Mouse (Mus musculus): ENCODE measurements around the gene Plekhg6. TPM values are rescaled to one million over a fixed set of nuclear protein-coding genes. Genes with fewer than 3 reads are reported as not detected.

Plekhg6 gene
- total and polyA plus RNA-seq, 2 experiments: 3.0 to 5.9 TPM

DNA sequence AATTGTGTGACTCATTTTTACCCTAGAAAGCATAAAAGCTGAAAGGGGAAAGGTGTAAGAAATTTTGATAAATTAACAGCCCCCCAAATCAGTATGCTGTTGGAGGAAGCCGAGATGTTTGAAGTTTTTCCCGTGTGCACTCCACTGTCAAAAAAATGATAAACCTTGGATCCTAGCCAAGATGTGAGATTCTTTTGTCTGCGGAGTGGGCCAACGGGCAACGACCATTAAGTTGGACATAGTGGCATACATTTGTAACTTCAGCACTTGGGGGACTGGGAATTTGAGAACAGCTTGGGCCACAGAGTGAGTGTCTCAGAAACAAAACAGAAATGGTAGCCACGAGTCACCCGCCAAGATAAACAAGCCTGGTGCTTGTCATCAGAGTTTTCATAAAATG lies 63.5 kb downstream of the Plekhg6 start:
- Histone ChIP-seq H3K9ac (ENCODE audit: low read depth, low read length) (no peak overlapping the region), H3K79me2 (ENCODE audit: control insufficient read depth, insufficient read depth, low read length) (peaks cover 3% of the 10 kb centered on the region; the same call in 1 of the 2 replicates), H3K4me3 (ENCODE audit: insufficient read depth, low read depth, low read length) (no peak overlapping the region), H3K27me3 (ENCODE audit: control insufficient read depth, insufficient read depth, low read length) (no peaks in the 10 kb centered on the region), H3K36me3 (ENCODE audit: control insufficient read depth, insufficient read depth, low read length) (no peaks in the 10 kb centered on the region), H3K4me1 (ENCODE audit: control insufficient read depth, insufficient read depth, low read length) (peaks cover 22% of the 10 kb centered on the region), H3K27ac (replicated peaks; ENCODE audit: insufficient read depth, low read depth, low read length) (no peak overlapping the region)
- TF ChIP-seq POLR2A (IDR thresholded peaks at IDR 0.05; ENCODE audit: extremely low read depth, insufficient read depth, low read length) (no peak), CTCF (IDR thresholded peaks at IDR 0.05; ENCODE audit: low read depth, low read length) (no peak)
- DNase-seq (ENCODE audit: extremely low read depth, low read depth, low spot score): no peak
- WGBS: 75% methylated on average over 7 of the region's 7 CpGs

DNA sequence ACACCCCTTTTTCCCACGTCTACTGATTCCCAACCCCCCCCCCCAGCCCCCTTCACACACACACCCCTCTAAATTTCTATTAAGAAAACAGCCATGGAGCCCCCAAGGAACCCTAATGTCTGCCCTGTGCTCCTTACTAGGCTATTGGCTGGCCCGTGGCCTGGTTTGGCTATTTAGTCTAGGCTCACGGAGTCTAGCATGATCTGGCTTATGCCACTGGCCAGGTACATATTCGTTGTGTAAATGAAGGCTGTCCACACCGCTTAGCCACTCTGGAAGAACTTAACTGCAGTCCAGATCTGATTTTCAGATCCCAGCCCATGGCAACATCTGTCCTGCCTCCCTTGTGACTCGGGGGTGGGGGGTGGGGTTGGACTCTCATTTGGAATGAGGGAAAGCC lies 65.8 kb downstream of the Plekhg6 start:
- Histone ChIP-seq H3K27ac (replicated peaks; ENCODE audit: insufficient read depth, low read depth, low read length) (no peak overlapping the region), H3K4me1 (ENCODE audit: control insufficient read depth, insufficient read depth, low read length) (peaks cover 34% of the 10 kb centered on the region), H3K79me2 (ENCODE audit: control insufficient read depth, insufficient read depth, low read length) (peaks cover 11% of the 10 kb centered on the region; the same call in 1 of the 2 replicates), H3K36me3 (ENCODE audit: control insufficient read depth, insufficient read depth, low read length) (peaks cover 9% of the 10 kb centered on the region; the same call in 1 of the 2 replicates), H3K9ac (ENCODE audit: low read depth, low read length) (no peak overlapping the region), H3K4me3 (ENCODE audit: insufficient read depth, low read depth, low read length) (no peak overlapping the region), H3K27me3 (ENCODE audit: control insufficient read depth, insufficient read depth, low read length) (no peaks in the 10 kb centered on the region)
- peak; percentile 79 for DNase-seq (ENCODE audit: extremely low read depth, low read depth, low spot score)
- whole genome bisulfite sequencing: 29% methylated on average over 6 of the region's 6 CpGs
- TF ChIP-seq CTCF (IDR thresholded peaks at IDR 0.05; ENCODE audit: low read depth, low read length) (no peak), POLR2A (IDR thresholded peaks at IDR 0.05; ENCODE audit: extremely low read depth, insufficient read depth, low read length) (no peak)

DNA sequence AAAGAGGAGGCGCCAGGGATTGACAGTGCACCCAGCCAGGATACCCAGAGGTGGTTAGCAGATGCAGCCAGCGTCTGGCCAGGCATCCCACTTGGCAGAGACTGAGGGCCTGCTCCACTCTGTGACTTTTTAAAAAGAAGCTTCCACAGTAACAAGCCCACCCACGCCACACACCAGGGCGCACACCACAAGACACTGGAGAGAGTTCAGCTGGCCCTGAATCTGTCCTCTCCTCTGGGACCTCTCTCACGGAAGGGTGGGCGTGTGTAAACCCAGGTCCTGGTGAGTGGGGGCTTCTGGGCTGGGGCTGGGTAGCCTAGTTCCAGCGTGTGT lies 66.4 kb downstream of the Plekhg6 start:
- 49% methylated on average over 7 of the region's 7 CpGs for WGBS
- peak overlapping the region; percentile 74 for H3K9ac ChIP-seq (ENCODE audit: low read depth, low read length)
- H3K36me3 ChIP-seq (ENCODE audit: control insufficient read depth, insufficient read depth, low read length): peaks cover 9% of the 10 kb centered on the region; the same call in 1 of the 2 replicates
- peaks cover 11% of the 10 kb centered on the region; the same call in 1 of the 2 replicates for H3K79me2 ChIP-seq (ENCODE audit: control insufficient read depth, insufficient read depth, low read length)
- no peak for DNase-seq (ENCODE audit: extremely low read depth, low read depth, low spot score)
- peak overlapping the region; percentile 56 for H3K4me3 ChIP-seq (ENCODE audit: insufficient read depth, low read depth, low read length)
- TF ChIP-seq CTCF (IDR thresholded peaks at IDR 0.05; ENCODE audit: low read depth, low read length) (no peak), POLR2A (IDR thresholded peaks at IDR 0.05; ENCODE audit: extremely low read depth, insufficient read depth, low read length) (no peak)
- H3K4me1 ChIP-seq (ENCODE audit: control insufficient read depth, insufficient read depth, low read length): peaks cover 35% of the 10 kb centered on the region
- H3K27me3 ChIP-seq (ENCODE audit: control insufficient read depth, insufficient read depth, low read length): no peaks in the 10 kb centered on the region
- peak overlapping the region; percentile 81 for H3K27ac ChIP-seq (replicated peaks; ENCODE audit: insufficient read depth, low read depth, low read length)

DNA sequence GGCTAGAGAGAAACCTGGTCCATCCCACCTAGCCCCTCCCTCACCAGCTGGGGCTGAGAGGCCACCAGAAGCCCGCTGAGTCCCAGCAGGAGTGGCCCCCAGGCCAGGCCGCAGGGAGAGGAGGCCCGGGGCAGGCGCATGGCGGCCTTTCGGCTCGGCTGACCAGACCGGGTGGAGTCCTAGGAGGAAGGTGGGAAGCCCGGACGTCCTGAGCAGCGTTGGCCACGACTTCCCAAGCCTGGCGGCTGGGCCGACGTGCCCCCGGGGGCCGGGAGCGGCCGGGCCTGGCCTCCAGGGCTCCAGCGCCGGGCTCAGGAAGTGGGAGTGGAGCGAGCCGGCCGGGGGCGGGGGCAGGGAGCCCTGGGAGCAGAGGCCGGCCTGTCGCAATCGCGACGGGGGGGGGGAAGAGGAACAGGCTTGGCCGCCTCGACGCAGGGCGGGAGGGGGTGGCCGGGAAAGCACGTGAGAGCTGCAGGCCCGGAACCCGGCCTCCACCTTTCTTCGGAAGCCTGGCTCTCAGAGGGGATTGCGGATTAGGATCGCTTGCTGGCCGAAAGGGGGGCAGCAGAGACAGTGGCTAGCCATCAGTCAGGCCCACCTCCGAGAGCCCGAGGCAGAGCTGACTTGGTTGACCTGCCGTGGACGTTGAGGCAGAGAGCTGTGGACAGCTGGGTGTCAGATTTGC lies 66.9 kb downstream of the Plekhg6 start, which contains the start of gene Ltbr:
Ltbr (minus strand) TSS at position 340 of the 685 bp plus-strand sequence.
- Histone ChIP-seq H3K4me3 (ENCODE audit: insufficient read depth, low read depth, low read length) (peak within 1 kb of the TSS; percentile 80), H3K27ac (replicated peaks; ENCODE audit: insufficient read depth, low read depth, low read length) (peak within 1 kb of the TSS; percentile 92), H3K79me2 (ENCODE audit: control insufficient read depth, insufficient read depth, low read length) (peaks cover 11% of the 10 kb centered on the region; the same call in 1 of the 2 replicates), H3K9ac (ENCODE audit: low read depth, low read length) (peak within 1 kb of the TSS; percentile 91), H3K27me3 (ENCODE audit: control insufficient read depth, insufficient read depth, low read length) (no peaks in the 10 kb centered on the region), H3K36me3 (ENCODE audit: control insufficient read depth, insufficient read depth, low read length) (peaks cover 9% of the 10 kb centered on the region; the same call in 1 of the 2 replicates), H3K4me1 (ENCODE audit: control insufficient read depth, insufficient read depth, low read length) (peaks cover 33% of the 10 kb centered on the region)
- WGBS: 2% methylated on average over 45 of the region's 46 CpGs
- TF ChIP-seq CTCF (IDR thresholded peaks at IDR 0.05; ENCODE audit: low read depth, low read length) (no peak), POLR2A (IDR thresholded peaks at IDR 0.05; ENCODE audit: extremely low read depth, insufficient read depth, low read length) (peak; percentile 69; the same call in 1 of the 2 replicates)
- peak; percentile 74 for DNase-seq (ENCODE audit: extremely low read depth, low read depth, low spot score)

Other genes starting within 250 kb of the Plekhg6 start
- gene Nop2, start 248.9 kb downstream of the Plekhg6 start, total RNA-seq (2014; rRNA removed): 8.2 and 9.7 TPM in 2 replicates
- gene Nop2, start 248.9 kb downstream of the Plekhg6 start, polyA plus RNA-seq (2012; rRNA removed): 7.7 and 11.0 TPM in 2 replicates
- gene Iffo1, start 235.6 kb downstream of the Plekhg6 start, total RNA-seq (2014; rRNA removed): 2.5 and 2.6 TPM in 2 replicates
- 7.5 and 9.9 TPM in 2 replicates for gene Iffo1, start 235.6 kb downstream of the Plekhg6 start, polyA plus RNA-seq (2012; rRNA removed)
- gene Gapdh, start 214.3 kb downstream of the Plekhg6 start, total RNA-seq (2014; rRNA removed): 1,072 and 1,474 TPM in 2 replicates
- 2,601 and 2,951 TPM in 2 replicates for gene Gapdh, start 214.3 kb downstream of the Plekhg6 start, polyA plus RNA-seq (2012; rRNA removed)
- gene Ncapd2, start 189.1 kb downstream of the Plekhg6 start, total RNA-seq (2014; rRNA removed): 2.4 and 4.6 TPM in 2 replicates
- 3.5 and 5.3 TPM in 2 replicates for gene Ncapd2, start 189.1 kb downstream of the Plekhg6 start, polyA plus RNA-seq (2012; rRNA removed)
- 43.0 and 44.0 TPM in 2 replicates for gene Mrpl51, start 189.0 kb downstream of the Plekhg6 start, total RNA-seq (2014; rRNA removed)
- 69.8 and 72.4 TPM in 2 replicates for gene Mrpl51, start 189.0 kb downstream of the Plekhg6 start, polyA plus RNA-seq (2012; rRNA removed)
- 1.5 and 2.0 TPM in 2 replicates for gene Vamp1, start 165.2 kb downstream of the Plekhg6 start, total RNA-seq (2014; rRNA removed)
- gene Vamp1, start 165.2 kb downstream of the Plekhg6 start, polyA plus RNA-seq (2012; rRNA removed): 3.8 and 5.5 TPM in 2 replicates
- gene Tapbpl, start 148.9 kb downstream of the Plekhg6 start, total RNA-seq (2014; rRNA removed): 15.0 and 16.5 TPM in 2 replicates
- 18.2 and 19.0 TPM in 2 replicates for gene Tapbpl, start 148.9 kb downstream of the Plekhg6 start, polyA plus RNA-seq (2012; rRNA removed)
- 0.47 and 0.65 TPM in 2 replicates for gene Cd27, start 143.8 kb downstream of the Plekhg6 start, total RNA-seq (2014; rRNA removed)
- 0.60 and 0.87 TPM in 2 replicates for gene Cd27, start 143.8 kb downstream of the Plekhg6 start, polyA plus RNA-seq (2012; rRNA removed)
- gene Tuba3a, start 94.8 kb downstream of the Plekhg6 start, total RNA-seq (2014; rRNA removed): not detected in 2 replicates
- 0.12 TPM in 1 of 2 replicates, not detected in the other for gene Tuba3a, start 94.8 kb downstream of the Plekhg6 start, polyA plus RNA-seq (2012; rRNA removed)
- gene Ltbr, start 66.9 kb downstream of the Plekhg6 start, total RNA-seq (2014; rRNA removed): 55.9 and 57.1 TPM in 2 replicates
- 102 and 106 TPM in 2 replicates for gene Ltbr, start 66.9 kb downstream of the Plekhg6 start, polyA plus RNA-seq (2012; rRNA removed)
- 3.0 and 6.7 TPM in 2 replicates for gene Scnn1a, start 60.1 kb downstream of the Plekhg6 start, total RNA-seq (2014; rRNA removed)
- gene Scnn1a, start 60.1 kb downstream of the Plekhg6 start, polyA plus RNA-seq (2012; rRNA removed): 16.5 and 24.8 TPM in 2 replicates
- gene Tnfrsf1a, start 31.4 kb downstream of the Plekhg6 start, total RNA-seq (2014; rRNA removed): 21.0 and 28.6 TPM in 2 replicates
- gene Tnfrsf1a, start 31.4 kb downstream of the Plekhg6 start, polyA plus RNA-seq (2012; rRNA removed): 89.3 and 110 TPM in 2 replicates
- gene Cd9, start 114.0 kb upstream of the Plekhg6 start, total RNA-seq (2014; rRNA removed): 17.4 and 19.1 TPM in 2 replicates
- gene Cd9, start 114.0 kb upstream of the Plekhg6 start, polyA plus RNA-seq (2012; rRNA removed): 17.9 and 33.7 TPM in 2 replicates
- 4.9 and 6.8 TPM in 2 replicates for gene Vwf, start 166.0 kb upstream of the Plekhg6 start, total RNA-seq (2014; rRNA removed)
- 9.0 and 10.9 TPM in 2 replicates for gene Vwf, start 166.0 kb upstream of the Plekhg6 start, polyA plus RNA-seq (2012; rRNA removed)